Mouse (Mus musculus): Measurements from ENCODE around the gene Klf4. TPM values are rescaled to one million over a fixed set of nuclear protein-coding genes. Genes with fewer than 3 reads are reported as not detected.

Gene Klf4
- total and polyA plus RNA-seq, 2 experiments from 2014 or later: 4.1 to 12.4 TPM

DNA sequence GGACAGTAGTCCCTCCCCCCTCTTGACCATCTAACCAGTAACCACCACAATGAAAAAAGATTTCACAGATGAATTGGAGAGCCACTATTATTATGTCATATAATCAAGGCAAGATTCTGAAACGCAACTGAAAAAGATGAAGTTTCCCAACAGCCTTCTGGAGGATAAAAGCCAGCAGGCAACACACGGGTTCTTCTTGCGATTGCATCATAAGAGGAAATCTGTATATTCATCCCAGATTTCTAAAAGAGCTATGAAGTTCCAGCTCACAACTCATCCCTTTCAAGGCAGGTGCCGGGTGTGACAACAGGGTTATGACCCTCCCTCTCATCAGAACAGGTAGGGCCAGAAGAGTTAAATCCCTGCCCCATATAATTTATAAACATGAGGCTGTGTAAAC is 2.2 kb upstream of the Klf4 start:
- WGBS: 74% methylated on average over 4 of the region's 4 CpGs

DNA sequence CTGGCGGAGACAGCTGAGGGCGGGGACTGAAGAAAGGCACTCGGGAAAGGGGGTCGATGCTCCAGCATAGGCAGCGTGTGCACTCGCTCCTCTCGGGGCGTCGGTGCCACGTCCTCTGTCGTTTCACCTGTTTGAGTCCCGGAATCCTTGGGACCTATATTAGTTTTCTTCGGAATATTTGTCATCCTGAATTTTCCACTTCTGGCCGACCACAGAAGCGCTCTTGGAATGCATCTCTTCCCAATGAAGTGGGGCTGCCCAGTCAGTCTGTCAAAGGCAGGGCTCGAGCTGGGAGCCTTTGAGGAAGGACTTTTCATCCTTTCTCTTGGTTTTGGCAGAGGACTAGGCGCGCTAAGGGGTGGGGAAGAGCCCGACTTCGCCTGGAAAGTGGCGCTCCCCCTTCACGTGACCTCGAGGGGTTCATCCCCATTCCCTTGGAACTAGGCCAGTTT is 1.6 kb upstream of the Klf4 start:
- H3K4me2 ChIP-seq (ENCODE audit: low read depth, low read length, poor library complexity, severe bottlenecking): peak overlapping the region; percentile 94
- peak overlapping the region; percentile 64 for H3K4me3 ChIP-seq (ENCODE audit: low read depth, low read length)
- H3K36me3 ChIP-seq (ENCODE audit: insufficient read depth, low read length): no peaks in the 10 kb centered on the region
- DNase-seq (ENCODE audit: low spot score) (no peak), ATAC-seq (ENCODE audit: low FRiP score) (no peak)
- no peak for TF ChIP-seq CTCF (IDR thresholded peaks at IDR 0.05)
- H3K9ac ChIP-seq (replicated peaks; ENCODE audit: low read length, poor library complexity, severe bottlenecking): peak overlapping the region; percentile 72; the same call in 1 of the 2 replicates
- H3K27ac ChIP-seq (ENCODE audit: low read depth, low read length): no peak overlapping the region
- 3% methylated on average over 23 of the region's 23 CpGs for WGBS
- H3K9me3 ChIP-seq (ENCODE audit: low read length): no peaks in the 10 kb centered on the region
- H3K4me1 ChIP-seq (ENCODE audit: insufficient read depth, low read length): 0 out of 2 replicates have a peak, but pooled peaks cover 3% of the 10 kb centered on the region
- peaks cover 6% of the 10 kb centered on the region; the same call in 1 of the 2 replicates for H3K27me3 ChIP-seq (ENCODE audit: insufficient read depth, low read length)

More for the DNA sequence above, 2.2 kb upstream of the Klf4 start:
- no peak for TF ChIP-seq CTCF (IDR thresholded peaks at IDR 0.05)
- Histone ChIP-seq H3K9me3 (ENCODE audit: low read length) (no peaks in the 10 kb centered on the region), H3K27ac (ENCODE audit: low read depth, low read length) (no peak overlapping the region), H3K27me3 (ENCODE audit: insufficient read depth, low read length) (peaks cover 6% of the 10 kb centered on the region; the same call in 1 of the 2 replicates), H3K36me3 (ENCODE audit: insufficient read depth, low read length) (no peaks in the 10 kb centered on the region), H3K4me3 (ENCODE audit: low read depth, low read length) (no peak overlapping the region), H3K4me1 (ENCODE audit: insufficient read depth, low read length) (0 out of 2 replicates have a peak, but pooled peaks cover 3% of the 10 kb centered on the region), H3K9ac (replicated peaks; ENCODE audit: low read length, poor library complexity, severe bottlenecking) (no peak overlapping the region), H3K4me2 (ENCODE audit: low read depth, low read length, poor library complexity, severe bottlenecking) (no peak overlapping the region)
- DNase-seq (ENCODE audit: low spot score) (no peak), ATAC-seq (ENCODE audit: low FRiP score) (no peak)

DNA sequence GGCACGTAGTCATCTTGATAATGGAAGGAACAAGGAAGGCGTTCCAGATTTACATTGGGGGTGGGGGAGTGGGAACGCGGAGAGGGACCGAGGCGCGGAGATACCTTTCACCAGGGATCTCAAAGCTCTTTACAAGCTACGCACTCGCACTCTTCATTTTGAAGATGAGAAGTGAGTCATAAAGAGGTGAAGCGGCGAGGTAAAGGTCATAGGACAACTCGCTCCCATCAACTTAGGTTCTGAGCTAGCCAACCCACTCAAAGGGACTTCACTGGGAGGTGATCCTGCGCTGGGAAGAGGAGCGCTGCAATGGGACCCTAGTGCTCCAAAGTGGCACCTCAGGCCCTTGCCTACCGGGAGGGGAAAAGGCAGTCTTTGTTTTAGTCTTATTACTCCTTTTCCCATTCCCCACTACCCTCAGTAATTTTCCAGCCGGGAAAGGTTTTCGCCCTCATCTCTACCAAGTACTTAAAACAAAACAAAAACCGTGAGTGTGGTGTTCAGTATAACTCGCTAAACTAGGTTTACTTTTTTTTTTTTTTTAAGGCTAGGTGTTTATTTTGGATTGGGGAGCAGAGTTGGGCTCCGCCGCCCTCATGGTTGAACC is 1.0 kb upstream of the Klf4 start:
- peak overlapping the region; percentile 81 for H3K27ac ChIP-seq (ENCODE audit: low read depth, low read length)
- H3K9me3 ChIP-seq (ENCODE audit: low read length): no peaks in the 10 kb centered on the region
- peak overlapping the region; percentile 72 for H3K9ac ChIP-seq (replicated peaks; ENCODE audit: low read length, poor library complexity, severe bottlenecking)
- ATAC-seq (ENCODE audit: low FRiP score) (no peak; the same call in 1 of the 2 replicates), DNase-seq (ENCODE audit: low spot score) (no peak)
- 0 out of 2 replicates have a peak, but pooled peaks cover 3% of the 10 kb centered on the region for H3K4me1 ChIP-seq (ENCODE audit: insufficient read depth, low read length)
- peaks cover 6% of the 10 kb centered on the region; the same call in 1 of the 2 replicates for H3K27me3 ChIP-seq (ENCODE audit: insufficient read depth, low read length)
- whole genome bisulfite sequencing: under 1% methylated on average over 21 of the region's 21 CpGs
- H3K36me3 ChIP-seq (ENCODE audit: insufficient read depth, low read length): no peaks in the 10 kb centered on the region
- no peak for TF ChIP-seq CTCF (IDR thresholded peaks at IDR 0.05)
- H3K4me3 ChIP-seq (ENCODE audit: low read depth, low read length): peak overlapping the region; percentile 64
- peak overlapping the region; percentile 94 for H3K4me2 ChIP-seq (ENCODE audit: low read depth, low read length, poor library complexity, severe bottlenecking)

DNA sequence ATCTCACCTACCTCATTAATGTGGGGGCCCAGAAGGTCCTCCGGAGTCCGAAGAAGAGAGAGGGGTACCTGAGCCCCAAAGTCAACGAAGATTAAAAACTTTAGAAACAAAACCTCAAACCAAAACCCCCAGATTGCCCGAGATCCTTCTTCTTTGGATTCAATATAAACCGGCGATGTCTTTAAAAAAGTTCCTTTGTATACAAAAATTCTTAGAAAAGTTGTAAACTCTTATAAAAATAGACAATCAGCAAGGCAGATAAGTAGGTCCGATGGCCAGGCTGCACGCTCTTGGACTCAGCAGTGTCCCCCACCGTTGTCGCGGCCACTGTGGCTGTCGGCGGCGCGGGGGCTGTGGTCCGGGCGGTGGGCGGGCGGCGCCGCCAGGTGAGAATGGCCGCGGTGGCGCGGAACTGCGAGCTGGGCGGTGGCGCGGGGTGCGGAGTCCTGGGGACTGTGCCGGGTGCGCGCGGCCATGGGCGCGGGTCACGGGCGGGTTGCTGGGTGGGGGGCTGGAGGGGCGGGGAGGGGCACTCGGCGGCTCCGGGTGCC is 335 bp downstream of the Klf4 start:
- DNase-seq (ENCODE audit: low spot score): no peak
- peaks cover 6% of the 10 kb centered on the region; the same call in 1 of the 2 replicates for H3K27me3 ChIP-seq (ENCODE audit: insufficient read depth, low read length)

DNA sequence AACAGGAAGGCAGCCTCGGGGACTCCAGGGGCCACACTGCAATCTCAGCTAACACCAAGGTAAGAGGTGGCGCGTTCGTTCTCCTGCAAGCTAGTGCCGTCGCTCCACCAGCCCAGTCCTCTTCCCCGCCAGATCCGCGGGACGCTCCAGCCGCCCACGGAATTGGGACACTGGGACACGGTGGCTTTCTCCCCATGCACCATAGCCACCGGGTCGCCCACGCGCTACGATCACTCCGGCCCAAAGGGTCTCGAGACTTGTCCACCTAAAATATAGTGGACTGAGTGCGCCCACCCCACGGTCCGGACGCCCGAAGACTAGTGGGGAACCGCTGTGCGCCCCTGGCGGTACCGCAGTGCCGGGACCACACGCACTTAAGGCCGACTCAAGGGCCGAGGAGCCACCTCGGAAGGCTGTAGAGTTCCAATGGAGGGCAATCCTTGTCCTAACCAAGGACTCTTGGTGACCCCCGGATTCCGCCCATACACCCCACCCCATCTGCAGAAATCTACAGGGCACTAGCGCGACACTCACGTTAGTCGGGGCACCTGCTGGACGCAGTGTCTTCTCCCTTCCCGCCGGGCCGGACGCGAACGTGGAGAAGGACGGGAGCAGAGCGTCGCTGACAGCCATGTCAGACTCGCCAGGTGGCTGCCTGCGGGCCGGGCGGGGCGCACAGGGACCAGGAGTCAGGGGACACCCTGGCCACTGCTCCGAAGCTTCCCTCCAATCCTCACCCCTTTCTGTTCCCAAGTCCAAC is 990 bp downstream of the Klf4 start:
- Histone ChIP-seq H3K27ac (ENCODE audit: low read depth, low read length) (no peak overlapping the region), H3K36me3 (ENCODE audit: insufficient read depth, low read length) (no peaks in the 10 kb centered on the region), H3K9ac (replicated peaks; ENCODE audit: low read length, poor library complexity, severe bottlenecking) (peak overlapping the region; percentile 20; the same call in 1 of the 2 replicates), H3K4me2 (ENCODE audit: low read depth, low read length, poor library complexity, severe bottlenecking) (peak overlapping the region; percentile 94), H3K4me3 (ENCODE audit: low read depth, low read length) (peak overlapping the region; percentile 64), H3K27me3 (ENCODE audit: insufficient read depth, low read length) (peaks cover 6% of the 10 kb centered on the region; the same call in 1 of the 2 replicates), H3K9me3 (ENCODE audit: low read length) (no peaks in the 10 kb centered on the region), H3K4me1 (ENCODE audit: insufficient read depth, low read length) (0 out of 2 replicates have a peak, but pooled peaks cover 3% of the 10 kb centered on the region)
- DNase-seq (ENCODE audit: low spot score) (no peak), ATAC-seq (ENCODE audit: low FRiP score) (no peak)
- peak; percentile 50 for TF ChIP-seq CTCF (IDR thresholded peaks at IDR 0.05)
- WGBS: 1% methylated on average over 56 of the region's 56 CpGs

More for the DNA sequence above, 335 bp downstream of the Klf4 start:
- under 1% methylated on average over 25 of the region's 42 CpGs for WGBS
- Histone ChIP-seq H3K9me3 (ENCODE audit: low read length) (no peaks in the 10 kb centered on the region), H3K36me3 (ENCODE audit: insufficient read depth, low read length) (no peaks in the 10 kb centered on the region), H3K9ac (replicated peaks; ENCODE audit: low read length, poor library complexity, severe bottlenecking) (peak overlapping the region; percentile 36; the same call in 1 of the 2 replicates), H3K4me1 (ENCODE audit: insufficient read depth, low read length) (0 out of 2 replicates have a peak, but pooled peaks cover 3% of the 10 kb centered on the region), H3K4me3 (ENCODE audit: low read depth, low read length) (peak overlapping the region; percentile 64), H3K4me2 (ENCODE audit: low read depth, low read length, poor library complexity, severe bottlenecking) (peak overlapping the region; percentile 94), H3K27ac (ENCODE audit: low read depth, low read length) (peak overlapping the region; percentile 26; the same call in 1 of the 2 replicates)
- TF ChIP-seq CTCF (IDR thresholded peaks at IDR 0.05): no peak
- peak; percentile 23 for ATAC-seq (ENCODE audit: low FRiP score)
